Mouse (Mus musculus): Measurements from ENCODE around the gene Epha8.

The Epha8 gene

DNA sequence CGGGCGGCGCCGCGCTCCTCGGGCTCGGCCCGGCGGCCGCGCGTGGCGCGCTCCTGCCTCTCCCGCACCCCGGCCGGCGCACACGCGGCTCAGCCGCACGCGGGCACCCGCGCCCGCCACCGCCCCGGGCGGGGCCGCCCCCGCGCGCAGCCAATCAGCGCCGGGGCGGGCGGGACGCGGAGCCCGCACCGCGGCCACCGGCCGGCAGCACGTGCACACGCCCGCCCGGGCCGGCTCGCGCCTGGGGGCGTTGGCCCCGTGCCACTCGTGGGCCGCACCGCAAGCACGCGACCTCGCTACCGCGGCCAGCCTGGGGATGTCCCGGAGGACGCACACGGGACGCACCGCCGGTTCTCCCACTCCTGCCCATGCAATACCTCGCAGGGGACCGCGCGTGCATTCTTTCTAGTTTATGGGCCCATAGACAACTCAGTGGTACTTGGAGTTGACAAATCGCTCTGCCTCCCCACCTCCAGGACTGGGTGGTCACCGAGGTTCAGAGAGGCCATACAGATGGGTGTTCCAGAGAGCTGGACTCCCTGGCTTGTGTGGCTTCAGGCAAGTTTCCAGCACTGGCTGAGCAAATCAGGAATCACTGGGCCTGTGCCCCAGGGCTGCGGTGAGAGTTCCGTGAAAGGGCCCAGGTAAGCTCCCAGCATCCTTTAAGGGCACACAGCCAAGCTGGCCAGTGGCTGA is at the start of gene Epha8:
Epha8 (minus strand) TSS at position 66 of the 696 bp plus-strand sequence.
- DNase-seq = peak; percentile 24

- DNase-seq = no peak
These were observed 45.2 kb upstream of the Epha8 start for GRCm38 (mm10) chr4:137001825-137002224.

- no peak for DNase-seq
These were observed 44.4 kb upstream of the Epha8 start for GRCm38 (mm10) chr4:137001020-137001419.

- DNase-seq = no peak
These were observed 41.8 kb upstream of the Epha8 start for GRCm38 (mm10) chr4:136998371-136998770.

DNA sequence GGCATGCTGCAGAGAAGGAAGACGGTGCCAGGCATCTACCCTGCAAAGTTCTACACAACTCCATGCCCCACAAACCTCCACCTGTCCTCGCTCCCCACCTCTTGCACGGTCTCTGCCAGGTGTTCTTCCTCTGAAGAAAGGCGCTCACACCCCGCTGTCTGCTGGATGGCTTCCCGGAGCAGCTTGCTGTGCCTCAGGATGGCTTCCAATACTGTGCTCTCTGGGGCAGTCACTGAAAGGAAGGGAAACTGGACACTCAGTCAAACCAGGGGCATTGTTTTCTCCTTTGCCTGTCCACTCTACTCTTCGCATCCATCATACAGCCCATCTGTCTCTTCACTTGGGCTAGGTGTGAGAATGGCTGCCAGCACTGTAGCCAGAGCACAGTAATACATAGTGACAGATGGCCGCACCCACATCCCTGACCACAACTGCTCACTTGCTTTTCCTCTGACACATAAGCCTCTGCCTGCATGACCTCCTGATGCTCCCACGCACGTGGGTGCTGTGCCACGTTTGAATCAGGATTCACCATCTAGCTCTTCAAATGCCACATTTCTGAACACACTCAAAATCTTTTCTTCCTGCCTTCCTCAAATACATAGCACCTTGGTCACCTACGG is 41.2 kb upstream of the Epha8 start:
- peak; percentile 43 for DNase-seq

- no peak for DNase-seq
These were observed 40.3 kb upstream of the Epha8 start for GRCm38 (mm10) chr4:136996933-136997332.

GRCm38 (mm10) chr4:136995361-136995760 is 38.7 kb upstream of the Epha8 start:
- DNase-seq = no peak

DNA sequence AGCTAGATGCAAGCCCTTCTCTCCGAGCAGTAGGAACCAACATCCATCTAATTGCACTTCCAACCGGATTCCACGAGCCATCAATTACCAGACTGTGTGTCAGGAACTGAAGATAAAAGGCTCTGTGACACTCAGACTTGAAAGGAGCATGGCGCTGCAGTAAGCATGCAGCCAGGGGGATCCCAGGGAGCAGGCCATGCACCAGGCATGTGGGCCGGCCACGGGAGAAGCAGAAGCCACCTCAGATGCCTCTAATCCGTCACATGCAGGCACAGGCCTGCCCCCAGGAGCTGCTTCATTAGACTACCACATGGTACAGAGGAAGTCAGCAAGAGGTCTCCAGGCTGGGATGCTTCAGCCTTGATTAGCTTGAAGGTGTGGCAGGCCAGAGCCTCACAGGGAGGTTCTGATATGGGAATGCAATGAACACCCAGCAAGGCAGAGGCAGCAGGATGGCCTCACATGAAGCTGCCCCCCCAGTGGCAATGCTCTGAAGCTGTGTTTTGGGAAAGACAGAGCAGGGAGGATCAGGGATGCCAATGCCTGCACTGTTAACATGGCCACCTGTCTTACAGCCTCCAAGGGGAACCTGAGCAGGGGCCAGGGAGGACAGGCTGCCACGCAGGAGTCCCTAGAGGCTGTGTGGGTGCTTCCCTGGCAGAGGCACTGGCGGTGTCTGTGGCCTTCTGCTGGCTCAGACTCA is 25.5 kb upstream of the Epha8 start:
- no peak for DNase-seq

- DNase-seq = peak; percentile 30
These were observed 24.7 kb upstream of the Epha8 start for GRCm38 (mm10) chr4:136981347-136981746.

DNA sequence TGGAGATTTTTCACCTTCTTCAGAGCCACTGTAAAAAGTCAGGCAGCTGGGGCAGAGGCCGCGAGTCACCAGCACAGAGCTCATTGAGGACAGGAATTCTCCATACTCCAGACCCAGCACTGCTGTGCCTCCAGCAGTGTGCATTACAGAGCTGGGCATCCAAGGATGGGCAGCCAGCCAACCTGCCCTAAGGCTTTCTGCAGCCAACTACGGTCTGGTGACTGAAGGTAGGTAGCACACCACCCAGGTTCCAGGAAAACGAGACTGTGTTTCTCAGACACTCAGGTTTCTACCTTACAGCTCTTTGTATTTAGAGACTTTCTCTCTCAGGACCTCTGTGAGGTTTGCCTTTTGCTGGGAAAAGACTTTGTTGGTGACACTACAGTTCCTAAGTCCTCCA is 24.3 kb upstream of the Epha8 start:
- no peak for DNase-seq

DNA sequence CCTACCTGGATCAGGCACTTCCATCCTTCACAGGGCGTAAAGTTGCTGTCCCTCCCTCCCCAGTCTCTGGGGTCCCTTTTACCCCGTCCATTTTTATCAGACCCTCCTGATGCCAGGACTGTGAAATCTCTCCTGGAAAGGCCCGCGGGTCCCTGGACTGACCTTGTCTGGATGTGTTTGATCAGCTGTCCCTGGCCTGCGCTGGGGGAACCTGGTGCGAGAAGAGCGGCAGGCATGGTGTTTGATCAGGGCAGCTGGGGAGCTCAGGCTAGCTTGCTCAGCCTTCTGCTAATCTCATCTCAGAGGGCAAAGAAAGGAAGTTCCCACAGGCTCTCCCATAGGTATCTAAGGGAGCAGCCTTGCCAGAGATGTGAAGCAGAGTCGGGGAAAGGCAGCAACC is 20.6 kb upstream of the Epha8 start:
- no peak for DNase-seq

DNA sequence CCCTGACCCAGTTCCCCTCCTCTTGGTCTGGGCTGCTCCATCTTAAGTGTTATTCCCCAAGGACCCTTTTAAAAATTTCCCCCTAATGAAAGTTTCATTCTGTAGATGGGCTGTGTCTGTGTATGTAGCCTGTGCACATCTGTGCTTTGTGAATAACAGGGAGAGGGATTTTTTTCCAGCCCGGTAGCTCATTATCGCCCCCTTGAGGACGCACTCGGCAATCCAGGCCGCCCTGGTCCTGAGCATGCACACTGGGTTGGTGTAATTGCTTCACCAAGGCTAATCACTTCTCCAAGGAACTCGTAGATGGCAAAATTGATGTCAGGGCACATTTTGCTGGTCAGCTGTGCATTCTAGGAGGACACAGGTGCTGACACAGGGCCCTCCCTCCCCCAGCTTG is 14.3 kb upstream of the Epha8 start:
- no peak for DNase-seq

DNA sequence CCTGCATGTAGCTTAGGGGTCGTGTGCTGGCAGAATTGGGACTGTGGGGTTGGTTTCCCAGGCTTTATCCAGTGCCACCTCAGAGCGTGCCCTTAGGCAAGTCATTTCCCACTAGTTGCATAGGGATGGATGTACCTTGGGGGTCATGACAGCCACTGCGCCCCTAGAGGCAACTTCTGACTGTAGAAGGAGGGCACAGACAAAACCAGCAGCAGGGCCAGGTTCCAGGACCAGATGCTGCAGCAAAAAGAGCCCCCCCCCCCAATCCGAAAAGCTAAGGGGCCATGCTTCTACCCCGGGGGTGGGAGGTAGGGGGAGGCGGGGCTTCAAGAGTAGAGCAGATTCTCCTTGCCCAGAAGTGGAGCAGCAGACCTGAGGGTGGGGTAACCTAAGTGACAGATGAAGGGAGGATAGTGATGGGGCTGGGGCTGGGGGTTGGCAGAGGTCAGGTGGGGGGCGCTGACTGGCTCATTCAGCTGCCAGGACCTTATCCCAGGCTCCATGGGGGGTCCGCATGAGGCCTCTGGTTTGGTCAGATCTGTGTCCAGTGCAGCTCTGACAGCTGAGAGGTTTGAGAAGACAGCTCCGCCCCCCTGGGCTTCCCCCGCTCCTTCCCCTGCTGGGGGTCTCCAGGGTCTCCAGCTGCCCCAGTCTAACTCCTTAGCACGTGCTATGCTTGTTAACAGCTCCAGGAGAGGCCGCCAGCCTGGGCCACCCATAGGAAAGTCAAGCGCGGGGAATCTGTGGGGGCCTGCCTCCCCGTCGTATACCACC is 13.1 kb upstream of the Epha8 start:
- no peak for DNase-seq

GRCm38 (mm10) chr4:136969096-136969495 is 12.5 kb upstream of the Epha8 start:
- DNase-seq = no peak

DNA sequence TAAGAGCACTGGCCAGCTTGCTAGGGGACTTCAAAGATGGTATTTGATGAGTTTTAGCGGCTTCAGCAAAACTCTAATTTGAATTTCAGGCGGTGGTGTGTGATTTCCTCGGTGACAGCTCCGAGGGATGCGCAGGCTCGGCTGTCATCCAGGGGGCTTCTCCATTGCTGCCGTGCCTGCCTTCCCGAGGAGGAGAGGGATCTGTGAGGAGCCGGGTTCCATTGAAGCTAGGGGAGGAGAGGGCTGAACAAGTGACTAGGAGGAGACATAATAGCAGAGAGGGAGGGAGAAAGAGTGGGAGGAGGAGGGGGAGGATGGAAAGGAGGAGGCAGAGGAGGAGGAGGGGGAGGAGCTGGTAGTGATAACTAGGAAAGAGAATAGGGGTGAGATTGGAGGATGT is 10.9 kb upstream of the Epha8 start:
- no peak for DNase-seq

DNA sequence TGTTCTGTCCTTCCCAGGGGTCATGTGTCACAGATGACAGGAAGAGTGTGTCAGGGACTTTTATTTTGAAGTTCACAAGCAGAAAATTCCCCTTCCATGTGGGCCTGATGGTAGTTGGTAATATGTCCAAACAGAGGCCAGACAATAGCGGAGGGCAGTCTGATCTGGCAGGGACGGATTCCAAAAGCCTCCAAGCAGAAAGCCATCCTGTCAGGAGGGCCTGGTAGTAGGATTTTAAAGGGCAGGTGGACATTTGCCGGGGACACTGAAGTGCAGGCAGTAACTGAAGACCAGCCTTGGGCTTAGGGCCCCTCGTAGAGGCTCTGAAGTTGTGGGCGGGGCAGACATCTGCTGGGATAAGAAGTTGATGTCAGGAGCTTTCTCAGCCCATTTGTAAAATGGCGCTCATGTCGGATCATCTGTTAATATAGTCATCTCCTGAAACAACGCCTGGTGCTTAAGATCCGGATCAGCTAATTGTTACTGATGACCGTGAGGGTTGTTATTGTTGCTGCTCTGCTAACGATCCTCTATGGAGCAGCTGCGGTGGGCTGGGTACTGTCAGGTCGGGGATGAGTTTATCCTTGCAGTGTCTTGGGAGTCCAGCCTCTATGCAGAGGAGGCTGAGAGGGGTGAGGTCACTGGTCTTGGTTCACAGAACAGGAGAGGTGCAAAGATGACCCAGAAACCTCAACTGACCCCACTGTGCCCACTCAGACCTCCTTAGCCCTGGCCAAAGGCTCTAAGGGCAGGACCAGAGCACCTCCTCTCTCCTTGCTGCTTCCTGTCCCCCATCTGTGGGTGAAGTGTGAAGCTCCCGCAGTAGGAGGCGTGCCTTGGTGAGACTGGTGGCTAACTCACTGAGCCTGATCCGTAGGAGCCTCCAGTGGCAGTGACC is 10.1 kb upstream of the Epha8 start:
- no peak for DNase-seq

DNA sequence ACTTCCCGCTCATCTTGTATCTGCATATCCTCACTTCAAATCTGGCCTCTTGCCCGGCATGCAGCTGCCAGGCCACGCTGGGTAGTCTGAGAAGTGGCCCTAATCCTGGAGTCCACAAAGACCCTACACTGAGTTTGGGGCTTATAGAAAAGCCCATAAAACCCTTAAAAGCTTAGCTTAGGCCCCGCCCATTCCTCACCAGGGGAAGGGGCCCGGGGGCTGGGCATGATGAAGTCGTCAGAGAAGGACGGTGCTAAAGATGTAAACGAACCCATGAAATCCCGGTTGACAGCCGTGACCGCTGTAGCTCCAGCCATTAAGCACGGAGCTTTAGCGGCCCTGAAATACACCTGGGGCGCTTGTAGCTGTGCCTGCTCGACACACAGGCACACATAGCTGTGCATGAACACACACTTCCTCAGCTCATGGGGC is 8.4 kb upstream of the Epha8 start:
- DNase-seq = no peak

GRCm38 (mm10) chr4:136962447-136962846 is 5.8 kb upstream of the Epha8 start:
- no peak for DNase-seq

- DNase-seq = no peak
These were observed 5.1 kb upstream of the Epha8 start for GRCm38 (mm10) chr4:136961642-136962285.

- no peak for DNase-seq
These were observed 4.0 kb upstream of the Epha8 start for GRCm38 (mm10) chr4:136960581-136960980.

GRCm38 (mm10) chr4:136960068-136960467 is 3.5 kb upstream of the Epha8 start:
- DNase-seq = no peak

GRCm38 (mm10) chr4:136954562-136954961 is 2.1 kb downstream of the Epha8 start:
- no peak for DNase-seq

Data from right cerebral cortex, adult 18-20 months (tissue).